Mouse (Mus musculus) liver, adult 2 months (tissue): ENCODE results near the gene Elof1. TPM values are rescaled to one million over a fixed set of nuclear protein-coding genes. Genes with fewer than 3 reads are reported as not detected.
A peak's percentile ranks its signal among the peaks of the same experiment; 100 is the strongest.

Experiments
- DNase-seq: peaks from one replicate; pipeline ENCODE4 v3.0.0-alpha.2; 2011; ENCODE audit warnings: low read depth, low spot score; ENCODE audit errors: extremely low read depth
- H3K27ac ChIP-seq: fragments of 200-500 bp; replicated peaks from 2 replicates; pipeline ENCODE4 v1.5.1; 2012; ENCODE audit warnings: low read depth, mild to moderate bottlenecking, control low read depth, inconsistent platforms, low read length; ENCODE audit not compliant: insufficient read depth
- H3K27me3 ChIP-seq: fragments of 200-500 bp; 2 replicates; pipeline ENCODE4 v1.6.1; 2012; ENCODE audit warnings: mild to moderate bottlenecking, moderate library complexity, low read length, inconsistent platforms; ENCODE audit not compliant: control insufficient read depth, insufficient read depth
- H3K36me3 ChIP-seq: fragments of 200-500 bp; 2 replicates; pipeline ENCODE4 v1.6.1; 2012; ENCODE audit warnings: low read length, inconsistent platforms; ENCODE audit not compliant: control insufficient read depth, insufficient read depth
- H3K4me1 ChIP-seq: fragments of 200-500 bp; 2 replicates; pipeline ENCODE4 v1.6.1; 2011; ENCODE audit warnings: low read length; ENCODE audit not compliant: control insufficient read depth, insufficient read depth
- H3K4me3 ChIP-seq: fragments of 200-500 bp; 2 replicates; pipeline ENCODE4 v1.5.1; 2011; ENCODE audit warnings: low read depth, mild to moderate bottlenecking, control low read depth, low read length, moderate library complexity; ENCODE audit not compliant: insufficient read depth
- H3K79me2 ChIP-seq: fragments of 200-500 bp; 2 replicates; pipeline ENCODE4 v1.6.1; 2012; ENCODE audit warnings: inconsistent platforms, mild to moderate bottlenecking, low read length, moderate library complexity; ENCODE audit not compliant: control insufficient read depth, insufficient read depth
- H3K9ac ChIP-seq: fragments of 200-500 bp; 2 replicates; pipeline ENCODE4 v1.6.1; 2012; ENCODE audit warnings: low read depth, mild to moderate bottlenecking, control low read depth, inconsistent platforms, low read length
- CTCF ChIP-seq: fragments of 200-500 bp; IDR thresholded peaks from 2 replicates; pipeline ENCODE4 v1.5.1; 2011; ENCODE audit warnings: low read depth, low read length, control low read depth
- POLR2A ChIP-seq: fragments of 200-500 bp; IDR thresholded peaks from 2 replicates; pipeline ENCODE4 v1.6.1; 2011; ENCODE audit warnings: low read length, control low read depth; ENCODE audit not compliant: insufficient read depth; ENCODE audit errors: extremely low read depth
- WGBS: fragments of 180-500 bp; shearing (Covaris S2); methylation state at CpG from one replicate; pipeline ENCODE4 v1.1.7; 2018; 5-methylcytosine and 5-hydroxymethylcytosine counted together
- polyA plus RNA-seq: library from polyadenylated mRNA; depleted of rRNA; stranded (reverse); fragments of >200 nt; gene quantifications from 2 replicates; pipeline ENCODE4 v1.2.3, GENCODE M21; 2012
- total RNA-seq: library from RNA; depleted of rRNA; stranded (reverse); fragments of >200 nt; gene quantifications from 2 replicates; pipeline ENCODE4 v1.2.3, GENCODE M21; 2014

The Elof1 gene
- total and polyA plus RNA-seq, 2 experiments = 46.2 to 108 TPM

GRCm38 (mm10) chr9:22161299-22161698, 44.3 kb upstream of the Elof1 start:
- H3K27ac ChIP-seq = no peak overlapping the region
- H3K36me3 ChIP-seq = no peaks in the 10 kb centered on the region
- no peak overlapping the region for H3K4me3 ChIP-seq
- WGBS = 69% methylated on average over 6 of the region's 6 CpGs
- no peaks in the 10 kb centered on the region for H3K27me3 ChIP-seq
- H3K4me1 ChIP-seq = peaks cover 9% of the 10 kb centered on the region
- no peak overlapping the region for H3K9ac ChIP-seq
- H3K79me2 ChIP-seq = no peaks in the 10 kb centered on the region; the same call in 1 of the 2 replicates
- DNase-seq = no peak
- TF ChIP-seq CTCF (no peak), POLR2A (no peak)

- no peaks in the 10 kb centered on the region for H3K27me3 ChIP-seq
- peaks cover 6% of the 10 kb centered on the region; the same call in 1 of the 2 replicates for H3K4me1 ChIP-seq
- no peak for TF ChIP-seq CTCF
- TF ChIP-seq POLR2A = no peak
- H3K36me3 ChIP-seq = no peaks in the 10 kb centered on the region
- DNase-seq = no peak
- no peak overlapping the region for H3K27ac ChIP-seq
- 78% methylated on average over 34 of the region's 34 CpGs for WGBS
- H3K4me3 ChIP-seq = no peak overlapping the region; the same call in 1 of the 2 replicates
- peak overlapping the region; percentile 84 for H3K9ac ChIP-seq
- no peaks in the 10 kb centered on the region; the same call in 1 of the 2 replicates for H3K79me2 ChIP-seq
Measured at GRCm38 (mm10) chr9:22157516-22158265, 40.7 kb upstream of the Elof1 start.

- Histone ChIP-seq H3K4me1 (peaks cover 6% of the 10 kb centered on the region; the same call in 1 of the 2 replicates), H3K79me2 (no peaks in the 10 kb centered on the region; the same call in 1 of the 2 replicates), H3K27ac (peak within 1 kb of the TSS; percentile 74), H3K36me3 (no peaks in the 10 kb centered on the region), H3K4me3 (peak within 1 kb of the TSS; percentile 71), H3K27me3 (no peaks in the 10 kb centered on the region), H3K9ac (peak within 1 kb of the TSS; percentile 84)
- under 1% methylated on average over 65 of the region's 65 CpGs for WGBS
- DNase-seq = peak; percentile 89
- TF ChIP-seq POLR2A = peak; percentile 88
- TF ChIP-seq CTCF = peak; percentile 28; the same call in 1 of the 2 replicates
Measured at GRCm38 (mm10) chr9:22156497-22157245, 39.7 kb upstream of the Elof1 start, which contains the start of gene Pigyl. Pigyl (plus strand) TSS chr9:22156846.

GRCm38 (mm10) chr9:22155614-22156013, 38.6 kb upstream of the Elof1 start:
- Histone ChIP-seq H3K9ac (peak overlapping the region; percentile 17), H3K4me1 (peaks cover 6% of the 10 kb centered on the region; the same call in 1 of the 2 replicates)
- 14% methylated on average over 10 of the region's 10 CpGs for WGBS

GRCm38 (mm10) chr9:22153810-22154209, 36.8 kb upstream of the Elof1 start:
- Histone ChIP-seq H3K4me3 (no peak overlapping the region), H3K36me3 (no peaks in the 10 kb centered on the region), H3K4me1 (peaks cover 6% of the 10 kb centered on the region; the same call in 1 of the 2 replicates), H3K9ac (no peak overlapping the region), H3K27ac (no peak overlapping the region), H3K79me2 (no peaks in the 10 kb centered on the region; the same call in 1 of the 2 replicates), H3K27me3 (no peaks in the 10 kb centered on the region)
- 91% methylated on average over 3 of the region's 3 CpGs for WGBS
- no peak for DNase-seq
- TF ChIP-seq CTCF (no peak), POLR2A (no peak)

More at GRCm38 (mm10) chr9:22155614-22156013, 38.6 kb upstream of the Elof1 start:
- H3K27me3 ChIP-seq = no peaks in the 10 kb centered on the region
- no peak overlapping the region; the same call in 1 of the 2 replicates for H3K4me3 ChIP-seq
- TF ChIP-seq POLR2A (no peak), CTCF (peak; percentile 56)
- H3K27ac ChIP-seq = no peak overlapping the region
- peak; percentile 73 for DNase-seq
- H3K36me3 ChIP-seq = no peaks in the 10 kb centered on the region
- H3K79me2 ChIP-seq = no peaks in the 10 kb centered on the region; the same call in 1 of the 2 replicates
